Mouse (Mus musculus) R1 (cell line): ENCODE measurements around the gene Tmem259.

ENCODE experiments used
- DNase-seq: peaks from one replicate; pipeline ENCODE4 v3.0.0-alpha.2; 2018; ENCODE audit warnings: low read depth, low spot score

Tmem259 gene

DNA sequence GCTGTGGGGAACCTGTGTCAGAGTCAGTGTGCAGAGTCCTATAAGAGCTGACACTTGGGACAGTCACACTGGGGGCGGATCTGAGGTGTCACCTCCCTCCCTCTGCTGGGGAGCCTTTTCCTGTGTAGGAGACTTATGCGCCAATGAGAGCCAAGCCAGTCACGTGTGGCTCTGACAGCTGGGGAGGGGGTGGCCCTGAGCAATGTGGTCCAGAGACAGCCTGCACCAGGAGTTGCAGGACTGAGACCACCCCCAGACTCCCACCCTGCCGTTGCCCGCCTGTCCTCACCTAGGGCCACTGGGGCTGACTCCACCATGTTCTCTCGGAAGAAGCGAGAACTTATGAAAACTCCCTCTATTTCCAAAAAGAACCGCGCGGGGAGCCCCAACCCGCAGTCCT, 32.4 kb upstream of the Tmem259 start, which contains the start of gene Arhgap45:
Gene Arhgap45 (plus strand): TSS at position 143 of the 400 bp plus-strand sequence.
- DNase-seq: no peak

DNA sequence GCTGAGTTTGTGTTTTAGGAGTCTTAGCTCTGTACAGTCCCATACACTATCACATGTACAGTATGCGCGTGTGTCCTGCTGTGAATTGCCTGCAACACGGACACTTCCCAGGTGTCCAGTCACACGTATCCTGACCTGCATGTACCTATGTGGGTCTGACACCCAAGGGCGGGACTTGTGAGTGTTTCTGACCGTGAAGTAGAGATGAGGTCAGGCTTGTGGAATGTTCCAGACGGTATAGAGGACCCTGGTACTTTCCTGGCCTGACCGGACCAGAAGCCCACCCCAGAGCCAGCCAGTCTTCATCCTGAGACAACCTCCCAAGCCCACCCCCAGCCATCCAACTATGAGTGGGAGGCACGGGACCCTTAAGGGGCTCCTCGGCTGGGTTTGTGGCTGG, 31.5 kb upstream of the Tmem259 start:
- DNase-seq: no peak

DNA sequence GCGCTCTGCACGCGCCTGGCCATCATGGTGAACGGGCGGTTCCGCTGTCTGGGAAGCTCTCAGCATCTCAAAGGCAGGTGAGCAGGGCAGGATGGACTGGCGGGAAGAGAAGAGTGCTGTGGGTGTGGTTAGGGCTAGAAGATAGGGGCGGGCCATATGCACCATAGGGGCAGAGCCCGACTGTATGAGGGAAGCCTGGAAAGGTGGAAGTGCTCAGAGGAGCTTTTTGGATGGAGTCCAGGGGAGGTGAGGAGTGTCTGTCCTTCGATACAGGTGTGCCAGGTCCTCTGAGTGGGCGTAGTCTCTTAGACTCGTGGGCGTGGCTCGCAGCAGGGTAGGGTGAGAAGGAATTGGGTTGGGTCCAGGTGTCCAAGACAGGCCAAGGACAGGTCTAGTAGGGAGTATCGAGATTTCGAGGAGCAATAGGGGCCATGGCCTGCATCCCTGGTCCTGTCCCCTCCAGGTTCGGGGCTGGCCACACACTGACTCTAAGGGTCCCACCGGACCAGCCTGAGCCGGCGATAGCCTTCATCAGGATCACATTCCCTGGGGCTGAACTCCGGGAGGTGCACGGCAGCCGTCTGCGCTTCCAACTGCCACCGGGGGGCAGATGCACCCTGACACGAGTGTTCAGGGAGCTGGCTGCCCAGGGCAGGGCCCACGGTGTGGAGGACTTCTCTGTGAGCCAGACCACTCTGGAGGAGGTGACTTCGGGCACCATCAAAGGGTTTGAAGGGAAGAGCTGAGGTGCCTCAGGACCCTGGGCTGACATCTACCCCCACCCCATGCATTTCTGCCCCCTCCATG, 30.6 kb upstream of the Tmem259 start:
- no peak for DNase-seq

DNA sequence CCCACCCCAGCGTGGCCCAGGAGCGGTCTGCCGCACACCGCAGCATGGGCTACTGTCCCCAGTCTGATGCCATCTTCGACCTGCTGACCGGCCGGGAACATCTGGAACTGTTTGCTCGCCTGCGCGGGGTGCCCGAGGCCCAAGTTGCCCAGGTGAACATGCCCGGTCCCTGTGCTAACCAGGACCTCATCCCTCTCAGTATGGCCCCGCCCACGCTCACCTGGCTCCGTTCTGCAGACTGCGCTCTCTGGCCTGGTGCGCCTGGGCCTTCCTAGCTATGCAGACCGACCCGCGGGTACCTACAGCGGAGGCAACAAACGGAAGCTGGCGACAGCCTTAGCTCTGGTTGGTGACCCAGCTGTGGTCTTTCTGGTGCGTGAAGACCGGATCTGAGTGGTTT, 29.5 kb upstream of the Tmem259 start:
- DNase-seq: no peak

DNA sequence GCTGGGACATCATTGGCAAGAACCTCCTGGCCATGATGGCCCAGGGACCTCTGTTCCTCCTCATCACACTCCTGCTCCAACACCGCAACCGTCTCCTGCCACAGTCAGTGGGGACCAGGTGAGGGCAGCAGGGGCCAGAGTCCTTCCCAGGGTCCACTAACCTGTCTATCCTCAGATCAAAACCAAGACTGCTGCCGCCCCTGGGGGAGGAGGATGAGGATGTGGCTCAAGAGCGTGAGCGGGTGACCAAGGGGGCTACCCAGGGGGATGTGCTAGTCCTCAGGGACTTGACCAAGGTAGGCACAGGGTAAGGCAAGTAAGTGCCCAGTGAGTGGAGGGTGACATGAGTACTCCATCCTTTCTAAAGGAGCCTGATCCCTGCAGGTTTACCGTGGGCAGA, 27.6 kb upstream of the Tmem259 start:
- no peak for DNase-seq

DNA sequence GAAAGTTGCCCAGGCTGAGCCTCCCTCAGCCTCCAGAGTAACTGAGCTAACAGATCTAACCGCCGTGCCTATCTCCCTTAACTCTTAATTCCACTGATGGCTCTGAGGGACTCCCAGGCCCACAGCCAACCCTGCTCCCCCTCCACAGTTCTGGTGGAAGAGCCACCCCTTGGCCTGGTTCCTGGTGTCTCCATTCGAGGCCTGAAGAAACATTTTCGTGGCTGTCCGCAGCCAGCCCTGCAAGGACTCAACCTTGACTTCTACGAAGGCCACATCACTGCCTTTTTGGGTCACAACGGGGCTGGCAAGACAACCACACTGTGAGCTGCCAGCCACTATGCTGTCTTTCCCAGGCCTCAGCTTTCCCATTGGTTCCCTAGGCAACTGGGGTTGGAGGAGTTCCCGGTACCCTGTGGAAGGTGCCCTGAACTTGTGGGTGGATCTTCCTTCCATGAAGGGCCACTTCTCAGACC, 20.1 kb upstream of the Tmem259 start:
- no peak for DNase-seq

DNA sequence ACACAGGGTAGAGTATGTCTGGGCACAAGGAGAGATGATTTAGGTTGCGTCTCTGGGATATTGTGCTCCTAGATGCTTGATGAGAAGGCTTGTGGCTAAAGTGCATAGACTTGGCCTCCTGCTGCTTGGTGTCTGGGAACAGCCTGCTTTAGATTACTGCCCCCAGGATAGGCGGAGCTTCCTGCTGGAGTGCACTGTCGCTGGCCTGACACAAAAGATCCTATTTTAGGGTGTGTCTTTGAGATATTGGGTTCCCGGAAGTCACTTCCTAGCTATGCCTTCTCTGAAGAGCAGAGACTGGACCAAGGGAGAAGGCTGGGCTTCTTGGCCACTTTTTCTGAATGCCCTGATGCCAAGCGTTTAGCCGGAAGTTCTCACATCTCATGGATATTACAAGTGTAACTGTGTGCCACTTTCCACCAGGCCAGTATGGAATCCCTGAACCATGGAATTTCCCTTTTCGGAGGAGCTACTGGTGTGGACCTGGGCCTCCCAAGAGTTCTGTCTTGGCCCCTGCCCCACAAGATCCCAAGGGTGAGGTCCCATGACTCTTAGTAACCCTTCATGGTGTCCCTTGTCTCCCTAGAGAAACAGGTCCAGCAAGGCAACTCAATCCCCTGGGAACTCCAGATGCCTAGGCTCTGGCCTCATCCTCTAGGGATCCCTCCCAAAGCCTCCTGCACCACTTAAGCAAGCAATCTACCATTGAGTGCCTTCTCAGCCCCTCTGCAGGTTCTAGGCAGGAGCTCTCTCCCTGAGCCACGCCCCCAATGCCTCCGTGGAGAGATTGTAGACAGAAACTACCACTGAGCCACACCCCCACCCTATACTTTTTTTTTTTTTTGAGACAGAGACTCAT, 19.5 kb upstream of the Tmem259 start:
- peak; percentile 66 for DNase-seq

DNA sequence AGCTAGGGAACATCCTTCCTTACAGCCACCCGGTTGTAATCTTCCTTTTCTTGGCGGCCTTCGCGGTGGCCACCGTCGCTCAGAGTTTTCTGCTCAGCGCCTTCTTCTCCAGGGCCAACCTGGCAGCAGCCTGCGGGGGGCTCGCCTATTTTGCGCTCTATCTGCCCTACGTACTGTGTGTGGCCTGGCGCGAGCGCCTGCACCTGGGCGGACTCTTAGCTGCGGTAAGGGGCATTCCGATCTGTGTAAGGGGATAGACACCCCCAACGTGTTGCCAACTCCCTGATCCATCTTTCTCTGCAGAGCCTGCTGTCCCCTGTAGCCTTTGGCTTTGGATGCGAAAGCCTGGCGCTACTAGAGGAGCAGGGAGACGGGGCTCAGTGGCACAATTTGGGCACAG, 18.7 kb upstream of the Tmem259 start:
- no peak for DNase-seq

DNA sequence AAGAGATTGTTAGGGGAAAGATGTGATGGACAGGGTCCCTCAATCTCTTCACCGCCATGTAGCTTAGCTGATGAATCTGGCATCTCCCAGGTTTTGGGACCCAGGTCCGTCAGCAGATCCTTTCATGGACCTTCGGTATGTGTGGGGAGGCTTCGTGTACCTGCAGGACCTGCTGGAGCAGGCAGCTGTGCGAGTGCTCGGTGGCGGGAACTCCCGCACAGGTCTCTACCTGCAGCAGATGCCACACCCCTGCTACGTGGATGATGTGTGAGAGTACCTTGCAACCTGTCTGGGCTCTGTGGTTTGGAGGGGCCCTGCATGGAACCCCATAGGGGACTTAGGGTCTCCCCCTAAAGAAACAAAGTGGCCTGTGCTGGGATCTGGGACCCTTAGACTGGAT, 17.8 kb upstream of the Tmem259 start:
- no peak for DNase-seq

DNA sequence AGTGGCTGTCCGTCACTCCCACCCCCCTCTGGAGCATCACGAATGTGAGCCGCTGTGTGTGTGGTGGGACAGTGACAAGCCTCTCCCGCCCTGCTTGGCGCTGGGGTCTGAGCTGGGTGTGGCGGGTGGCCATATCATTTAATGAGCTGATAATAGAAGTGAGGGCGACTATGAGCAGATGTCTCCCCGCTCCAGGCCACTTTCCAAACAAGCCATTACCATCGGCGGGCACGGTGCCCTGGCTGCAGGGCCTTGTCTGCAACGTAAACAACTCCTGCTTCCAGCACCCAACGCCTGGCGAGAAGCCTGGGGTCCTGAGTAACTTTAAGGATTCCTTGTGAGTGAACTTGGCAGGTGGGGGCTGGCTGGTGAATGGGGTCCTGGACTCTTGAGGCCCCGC, 13.7 kb upstream of the Tmem259 start:
- no peak for DNase-seq

DNA sequence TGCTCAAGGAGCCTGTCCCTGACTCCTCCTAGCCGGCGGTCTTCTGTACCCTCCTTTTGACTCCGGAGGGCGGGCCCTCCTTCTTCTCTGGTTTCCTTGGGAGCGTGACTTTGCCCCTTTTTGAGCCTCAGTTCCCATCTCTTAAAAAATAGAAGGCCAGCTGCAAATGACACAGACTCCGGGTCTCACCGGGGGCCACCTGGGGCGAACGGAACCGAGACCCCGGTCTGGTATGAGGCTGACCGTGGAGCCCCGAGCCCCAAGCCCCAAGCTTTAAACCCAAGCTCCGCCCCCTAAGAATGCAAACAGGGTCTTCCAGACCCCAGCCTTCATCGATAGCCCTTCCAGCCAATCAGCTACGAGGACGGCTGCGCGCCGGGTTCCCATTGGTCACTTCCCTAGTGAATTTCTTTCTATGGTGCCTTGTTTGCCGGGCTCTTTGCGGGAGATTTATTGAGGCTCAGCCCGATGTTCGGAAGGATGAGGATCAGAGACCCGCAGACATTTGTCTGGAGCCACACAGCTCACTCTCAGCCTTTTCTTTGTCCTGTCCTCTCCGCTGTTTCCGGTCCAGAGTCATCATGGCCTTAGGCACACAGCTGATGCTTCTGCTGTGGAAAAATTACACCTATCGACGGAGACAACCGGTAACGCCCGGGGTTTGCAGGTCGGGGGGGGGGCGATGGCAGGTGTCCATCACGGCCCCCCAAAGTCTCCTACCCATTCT, 13.1 kb upstream of the Tmem259 start:
- DNase-seq: peak; percentile 95

DNA sequence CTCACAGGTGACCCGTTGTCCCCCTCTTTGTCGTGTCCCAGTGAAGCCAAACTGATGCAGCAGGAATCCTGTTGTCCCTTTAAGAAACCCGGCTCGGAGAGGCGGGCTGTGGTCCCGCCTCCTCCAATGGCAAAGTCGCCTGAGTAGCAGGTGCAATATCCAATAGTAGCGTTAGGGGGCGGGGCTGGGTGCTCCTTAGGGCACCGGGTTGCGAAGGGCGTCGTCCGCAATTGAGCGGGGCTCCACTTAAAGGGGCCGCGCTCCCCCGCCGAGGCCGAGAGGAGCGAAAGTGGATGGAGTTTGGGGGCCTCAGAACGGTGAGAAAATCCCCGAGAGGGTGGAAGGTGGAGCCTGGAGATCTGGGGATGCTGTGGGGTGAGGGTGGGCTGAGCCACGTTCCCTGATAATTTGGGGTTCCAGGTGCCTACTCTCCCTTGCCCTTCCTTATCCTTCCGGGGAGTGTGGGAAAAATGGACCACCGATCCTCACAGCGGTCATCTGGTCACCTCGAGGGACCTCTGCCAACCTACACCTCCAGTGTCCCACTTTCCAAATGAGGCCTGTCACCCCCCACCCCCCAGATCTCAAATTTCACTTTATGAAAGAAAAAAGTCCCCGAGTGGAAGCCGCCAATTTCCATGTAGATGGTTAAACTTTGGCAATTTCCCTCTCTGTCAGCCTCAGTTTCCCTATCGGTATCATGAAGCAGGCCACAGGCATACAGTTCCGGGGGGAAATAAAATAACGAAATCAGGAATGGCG, 12.3 kb upstream of the Tmem259 start, which contains the start of gene Abca7:
Gene Abca7 (plus strand): TSS at position 223 of the 762 bp plus-strand sequence.
- peak; percentile 96 for DNase-seq

DNA sequence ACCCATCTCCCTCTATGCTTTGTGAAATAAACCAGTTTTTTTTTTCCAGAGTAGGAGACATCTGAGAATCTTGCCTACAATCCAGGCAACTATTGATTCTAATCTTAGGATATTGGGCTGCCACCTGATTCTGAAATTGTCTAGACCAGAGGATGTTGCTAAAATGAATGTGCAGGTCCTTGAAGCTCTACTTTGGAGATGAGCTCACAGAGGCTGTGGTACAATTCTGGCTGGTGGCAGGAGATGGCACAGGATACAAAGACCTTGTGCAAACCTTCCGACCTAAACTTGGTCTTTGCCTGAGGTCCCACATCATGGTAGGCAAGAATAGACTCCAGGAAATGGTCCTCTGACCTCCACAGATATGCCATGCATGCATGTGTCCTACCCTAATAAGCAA, 11.5 kb upstream of the Tmem259 start:
- no peak for DNase-seq

DNA sequence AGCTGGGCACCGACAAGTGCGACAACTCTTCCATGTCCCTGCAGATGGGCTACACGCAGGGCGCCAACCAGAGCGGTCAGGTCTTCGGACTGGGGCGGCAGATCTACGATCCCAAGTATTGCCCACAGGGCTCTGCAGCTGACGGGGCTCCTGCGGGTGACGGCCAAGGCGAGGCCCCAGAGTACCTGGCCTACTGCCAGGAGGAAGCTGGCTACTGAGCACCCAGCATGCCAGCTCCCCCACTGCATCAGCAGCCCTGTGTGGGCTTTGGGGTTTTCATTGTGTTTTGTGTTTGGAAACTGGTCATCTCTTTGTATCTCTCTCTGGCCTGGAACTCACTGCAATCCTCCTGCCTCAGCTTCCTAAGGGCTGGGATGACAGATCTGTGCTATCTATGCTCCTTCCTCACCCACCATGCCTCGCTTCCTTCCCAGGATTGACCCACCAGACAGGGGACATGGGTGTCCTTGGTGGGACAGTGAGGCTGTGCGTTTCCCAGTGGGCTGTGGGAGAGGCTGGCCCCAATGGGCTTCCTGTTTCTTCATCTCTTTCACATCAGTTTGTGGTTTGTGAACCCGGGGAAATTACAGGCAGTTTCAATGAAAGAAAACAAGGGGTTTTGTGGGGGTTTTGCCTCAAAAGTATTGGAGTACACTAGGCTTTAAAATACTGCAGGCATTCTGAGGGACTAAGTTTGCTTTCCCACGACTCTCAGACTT, 10.4 kb upstream of the Tmem259 start:
- DNase-seq: no peak

DNA sequence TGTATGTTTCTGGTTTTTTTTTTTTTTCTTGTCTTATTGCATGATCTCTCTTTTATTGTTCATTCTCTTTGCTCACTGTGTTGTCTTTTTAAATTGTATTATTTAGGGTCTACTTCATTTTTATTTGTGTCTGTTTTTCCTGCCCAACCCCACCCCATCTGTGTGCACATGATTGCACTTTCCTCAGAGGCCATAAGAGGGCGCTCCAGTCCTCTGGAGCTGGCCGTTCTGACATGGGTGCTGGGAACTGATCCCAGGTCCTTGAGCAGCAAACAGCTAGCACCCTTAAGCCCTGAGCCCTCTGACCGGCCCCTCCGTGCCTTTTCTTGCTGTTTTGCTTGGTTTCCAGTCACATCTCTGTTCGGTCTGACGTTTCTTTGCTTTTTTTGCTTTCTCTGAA, 7.4 kb upstream of the Tmem259 start:
- DNase-seq: peak; percentile 72

DNA sequence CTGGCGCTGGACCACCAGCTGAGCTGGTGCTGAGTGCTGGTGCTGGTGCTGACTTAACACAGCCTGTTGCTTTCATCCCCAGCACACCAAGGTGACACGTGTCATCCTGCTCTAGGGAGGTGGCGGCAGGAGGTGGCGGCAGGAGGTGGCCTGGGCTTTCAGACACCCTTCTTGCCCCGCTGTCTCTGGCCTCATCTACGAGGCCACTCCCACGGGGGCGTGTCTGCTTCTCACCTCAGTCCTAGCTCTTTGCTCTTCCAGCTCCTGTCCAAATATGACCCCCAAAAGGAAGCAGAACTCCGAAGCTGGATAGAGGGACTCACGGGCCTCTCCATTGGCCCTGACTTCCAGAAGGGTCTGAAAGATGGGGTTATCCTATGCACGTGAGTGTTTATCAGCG, 7.0 kb upstream of the Tmem259 start:
- DNase-seq: peak; percentile 81

DNA sequence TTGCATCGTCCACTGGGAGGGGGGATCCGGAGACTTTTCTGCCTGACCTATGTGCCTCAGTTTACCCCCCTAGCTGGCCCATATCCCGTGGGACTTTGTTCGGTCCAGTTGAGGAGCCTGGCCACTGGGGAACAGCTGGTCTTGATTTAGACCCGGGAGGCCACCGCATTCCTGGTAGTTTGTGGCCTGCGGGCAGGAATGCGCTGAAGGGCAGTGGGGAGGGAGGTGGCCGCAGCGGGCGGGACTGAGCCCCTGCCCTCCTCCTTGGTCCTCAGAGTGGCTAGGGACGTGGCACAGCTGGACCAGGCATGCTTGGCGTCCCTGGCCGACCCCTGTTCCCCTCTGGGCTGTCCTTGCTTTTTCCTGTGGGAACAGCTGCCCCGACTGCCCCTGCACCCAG, 5.7 kb upstream of the Tmem259 start:
- DNase-seq: no peak

DNA sequence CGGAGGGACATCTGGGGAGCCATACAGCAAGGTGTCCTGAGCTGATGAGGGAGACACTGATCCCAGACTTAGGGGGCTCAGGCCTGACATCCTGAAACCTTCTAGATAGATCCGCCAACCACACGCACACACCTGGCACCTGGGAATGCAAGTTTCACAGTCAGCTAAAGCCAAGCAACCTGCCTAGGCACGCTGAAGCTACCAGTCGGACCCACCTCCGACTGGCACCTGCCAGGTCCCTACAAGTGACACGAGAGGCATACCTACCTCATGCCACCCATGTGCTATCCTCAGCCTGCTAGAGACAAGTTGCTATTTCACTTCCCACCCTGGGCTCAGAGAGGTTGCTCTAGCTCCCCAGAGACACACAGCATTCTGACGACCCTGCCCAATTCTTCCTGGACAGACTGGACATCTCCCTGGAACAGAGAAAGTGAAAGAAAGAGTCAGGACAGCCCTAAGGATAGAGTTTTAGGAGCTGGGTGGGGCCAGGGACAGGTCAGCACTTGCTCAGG, 5.2 kb upstream of the Tmem259 start:
- DNase-seq: no peak

DNA sequence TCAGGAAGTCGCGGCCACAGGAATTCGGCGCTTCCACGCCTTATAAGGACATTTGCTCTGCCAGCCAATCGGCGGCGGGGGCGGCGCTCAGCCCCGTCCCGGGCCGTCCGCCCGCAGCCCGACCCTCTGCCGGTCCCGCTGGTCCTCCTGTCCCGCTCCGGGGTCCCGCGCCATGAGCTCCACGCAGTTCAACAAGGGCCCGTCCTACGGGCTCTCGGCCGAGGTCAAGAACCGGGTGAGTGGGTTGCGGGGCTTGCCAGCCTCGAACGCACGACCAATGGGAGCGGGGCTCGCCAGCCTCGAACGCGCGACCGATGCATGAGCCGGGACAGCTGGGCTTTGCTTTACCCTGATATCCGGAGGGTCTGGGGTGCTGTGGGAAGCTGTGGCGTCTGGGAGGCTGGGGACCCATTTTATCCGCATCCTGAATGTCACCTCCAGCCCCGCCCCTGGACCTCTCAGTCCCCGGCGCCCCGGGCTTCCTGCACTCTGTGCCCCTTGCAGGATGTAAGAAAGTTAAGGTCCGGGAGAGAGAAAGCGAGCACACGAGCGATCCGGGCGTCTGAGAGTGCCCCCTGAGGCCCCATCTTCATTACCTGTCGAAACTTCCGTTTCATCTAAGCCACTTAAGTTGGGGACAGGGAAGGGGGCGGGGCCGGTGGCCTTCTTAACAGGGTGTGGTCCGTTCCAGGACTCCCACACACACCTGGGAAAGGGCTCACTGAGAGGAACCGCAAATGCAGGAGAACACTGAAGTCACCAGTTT, 4.6 kb upstream of the Tmem259 start, which contains the start of gene Cnn2:
Gene Cnn2 (plus strand): TSS at position 79 of the 766 bp plus-strand sequence.
- peak; percentile 57 for DNase-seq
